19 mouse cellular contexts compared by ENCODE assay signal in the genomic region with DNA sequence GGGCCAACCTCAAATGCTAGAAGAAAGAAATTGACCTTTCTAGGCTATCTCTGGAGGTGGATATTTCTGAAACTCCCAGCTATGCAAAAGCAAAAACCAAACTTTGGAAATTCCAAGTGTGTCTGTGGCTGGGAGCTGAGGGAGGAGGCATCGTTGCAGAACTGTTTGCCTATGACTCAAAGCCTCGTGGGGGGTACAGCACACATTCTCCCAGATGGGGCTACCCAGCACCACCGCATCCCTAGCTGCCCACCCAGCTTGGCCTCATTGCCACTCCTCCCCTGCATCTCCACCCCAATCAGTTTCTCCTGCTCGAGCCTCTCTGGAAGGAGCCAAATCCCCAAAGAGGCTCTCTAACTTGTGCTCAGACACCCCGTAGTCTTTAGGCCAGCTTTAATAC.
DNase-seq lines count a peak whose midpoint lies in the region; ATAC-seq and TF ChIP-seq lines count a peak whose summit lies in the region.
"Had no signal": no experiment of that assay in that cellular context is flagged by ENCODE, and none has a peak within 500 bp of the region (broad histone marks: within the 10 kb centered on the region; RNA-seq: fewer than 3 reads in every experiment).

No protein-coding gene starts in this region.

- peak; percentile 22 for DNase-seq in heart, embryonic 10.5 days (ENCODE audit: low spot score)
- no peak for DNase-seq in heart, adult 18-20 months
- DNase-seq in right cerebral cortex, adult 2 months (ENCODE audit: low spot score in 2 of 2) = peak; percentile 10 to 14
- no peak for DNase-seq in right cerebral cortex, postnatal 14 days
- peak; percentile 41 for DNase-seq in Patski (ENCODE audit: low read depth, low spot score)
- peak; percentile 32 for DNase-seq in fibroblast of lung, adult 2 months (ENCODE audit: low read depth)
- no peak for DNase-seq in adrenal gland, adult 8-10 months
- DNase-seq: adrenal gland, postnatal 14 days; cerebellum, adult 18-20 months; cerebellum, adult 9-11 months; cerebellum, postnatal 36 days; gastrocnemius, postnatal 10 days; heart, adult 2 months had no signal

- WGBS in heart, embryonic 10.5 days = 76% methylated on average over 5 of the region's 5 CpGs

- peaks cover 8% of the 10 kb centered on the region; the same call in 1 of the 2 replicates for H3K4me1 ChIP-seq in heart, embryonic 10.5 days
- H3K4me1 ChIP-seq: embryonic facial prominence, embryonic 10.5 days had no signal

- no peak overlapping the region for H3K27ac ChIP-seq in heart, embryonic 10.5 days
- H3K27ac ChIP-seq: embryonic facial prominence, embryonic 10.5 days; forebrain, embryonic 15.5 days; heart, adult 2 months; hindbrain, embryonic 10.5 days; hindbrain, embryonic 14.5 days had no signal

- H3K9me3 ChIP-seq in heart, embryonic 10.5 days = no peaks in the 10 kb centered on the region
- H3K9me3 ChIP-seq: embryonic facial prominence, embryonic 10.5 days; forebrain, embryonic 15.5 days; heart, embryonic 12.5 days; hindbrain, embryonic 10.5 days had no signal

- POLR2A ChIA-PET in Patski (lab: Charles Lee) = interaction anchor here (0.5 to 0.7 kb wide), 2 partner anchors 33 to 1366 kb away, joined by 3 read pairs; partner anchors contain the start of gene Gdpd2

- in situ Hi-C loops in Patski (cut with MboI; ENCODE audit: low pct_unique_long_range_greater_than_20kb) = no loop called here

- ATAC-seq in Patski = peak; percentile 78
- ATAC-seq: forebrain, embryonic 15.5 days; intestine, postnatal 0 days had no signal

- no peak overlapping the region for H3K4me3 ChIP-seq in heart, embryonic 10.5 days
- H3K4me3 ChIP-seq: embryonic facial prominence, embryonic 10.5 days; forebrain, embryonic 15.5 days; heart, adult 2 months; heart, embryonic 12.5 days; hindbrain, embryonic 10.5 days had no signal

- CTCF ChIA-PET in Patski (lab: Charles Lee) = interaction anchor here (1.3 kb wide), 1 partner anchor 10 kb away, joined by 3 read pairs; no protein-coding TSS in a partner anchor

- TF ChIP-seq CTCF in Patski (IDR thresholded peaks at IDR 0.05) = no peak

- H3K36me3 ChIP-seq in heart, embryonic 10.5 days = no peaks in the 10 kb centered on the region
- H3K36me3 ChIP-seq: embryonic facial prominence, embryonic 10.5 days; forebrain, embryonic 15.5 days; heart, embryonic 12.5 days; hindbrain, embryonic 10.5 days had no signal

- peaks cover 99% of the 10 kb centered on the region for H3K27me3 ChIP-seq in heart, embryonic 10.5 days (ENCODE audit: insufficient read depth, poor library complexity, severe bottlenecking)
- peaks cover 10% of the 10 kb centered on the region for H3K27me3 ChIP-seq in Patski
- H3K27me3 ChIP-seq: forebrain, embryonic 15.5 days had no signal

Comparison
In these comparisons a context has a peak if more than half of its experiments do, and no peak if none do; other contexts are left out.
1. DNase-seq: peak in heart, embryonic 10.5 days (single experiment), right cerebral cortex, adult 2 months (2 of 2), Patski (single experiment) and fibroblast of lung, adult 2 months (single experiment); none in heart, adult 18-20 months (0 of 2), right cerebral cortex, postnatal 14 days (single experiment) and adrenal gland, adult 8-10 months (single experiment).